Mouse (Mus musculus) lung, postnatal 0 days (tissue): Measurements from ENCODE around the gene Ascc2.

Experiments used
- CTCF ChIP-seq: IDR thresholded peaks from 2 replicates; pipeline ENCODE4 v1.5.1; 2016; ENCODE audit warnings: antibody characterized with exemption, mild to moderate bottlenecking
- EP300 ChIP-seq: IDR thresholded peaks from 2 replicates; pipeline ENCODE4 v1.6.1; 2016; ENCODE audit warnings: antibody characterized with exemption, mild to moderate bottlenecking, control low read depth

GRCm38 (mm10) chr11:4700726-4701125, 63.2 kb downstream of the Ascc2 start:
- no peak for TF ChIP-seq CTCF
- TF ChIP-seq EP300: no peak
